Mouse (Mus musculus) kidney, postnatal 36 days (tissue): ENCODE measurements around the gene Cpm.

Experiments used
- DNase-seq, 2 experiments: peaks; one replicate each; pipeline ENCODE4 v3.0.0; 2021 to 2022; ENCODE audit warnings: mixed read lengths in 2 of 2

Cpm gene

DNA sequence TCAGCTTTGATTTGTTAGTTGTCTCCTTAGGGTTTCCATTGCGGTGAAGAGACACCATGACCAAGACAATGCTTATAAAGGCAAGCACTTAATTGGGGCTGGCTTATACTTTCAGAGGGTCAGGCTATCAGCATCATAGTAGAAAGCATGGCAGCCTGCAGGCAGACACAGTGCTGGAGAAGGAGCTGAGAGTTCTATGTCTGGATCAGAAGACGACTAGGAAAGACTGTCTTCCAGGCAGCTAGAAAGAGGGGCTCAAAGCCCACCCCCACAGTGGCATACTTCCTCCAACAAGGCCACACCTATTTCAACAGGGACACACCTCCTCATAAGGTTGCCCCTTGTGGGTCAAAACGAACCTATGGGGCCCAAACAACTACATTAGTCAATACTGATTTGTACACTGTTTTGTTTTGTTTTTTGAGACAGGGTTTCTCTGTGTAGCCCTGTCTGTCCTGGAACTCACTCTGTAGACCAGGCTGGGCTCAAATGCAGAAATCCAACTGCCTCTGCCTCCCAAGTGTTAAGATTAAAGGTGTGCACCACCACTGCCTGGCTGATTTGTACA, 8.3 kb upstream of the Cpm start:
- DNase-seq = no peak

DNA sequence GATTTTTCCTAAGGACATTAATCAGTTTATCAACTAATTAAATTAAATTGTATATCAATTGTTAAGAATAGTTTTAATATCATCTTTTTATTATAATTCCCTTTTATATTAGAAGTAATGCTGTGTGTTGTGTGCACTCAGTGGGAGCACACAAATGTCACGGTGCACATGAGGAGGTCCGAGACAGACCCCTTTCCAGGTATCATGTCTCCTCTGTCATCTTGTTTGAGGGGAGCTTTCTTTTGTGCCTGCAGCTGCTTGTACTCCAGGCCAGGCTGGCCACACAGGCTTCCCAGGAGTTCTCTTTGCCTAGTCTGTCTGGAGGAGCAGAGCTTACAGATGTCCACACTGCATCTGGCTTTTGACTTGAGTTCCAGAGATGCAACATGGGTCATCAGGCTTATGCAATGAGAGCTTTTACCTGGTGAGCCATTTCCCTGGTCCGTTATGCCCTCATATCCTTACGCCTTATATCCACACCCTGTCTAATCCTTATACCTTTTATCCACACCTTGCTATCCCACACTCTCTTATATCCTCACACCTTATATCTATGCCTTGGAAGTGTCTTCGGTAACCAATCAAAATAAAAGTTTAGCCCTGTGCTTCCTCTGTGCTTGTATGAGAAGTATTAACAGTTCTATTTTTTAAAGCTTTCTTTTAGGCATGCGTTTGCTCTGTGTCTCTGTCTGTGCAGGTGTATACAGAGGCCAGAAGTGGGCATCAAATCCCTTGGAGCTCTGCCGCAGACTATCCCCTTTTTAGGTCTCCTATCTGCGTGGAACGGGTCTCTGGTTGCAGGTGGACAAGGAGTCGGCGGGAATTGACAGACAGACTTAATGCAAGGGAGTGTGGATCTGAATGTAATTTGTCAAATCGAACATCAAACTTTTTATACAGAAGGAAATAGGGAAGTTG, 7.4 kb upstream of the Cpm start:
- no peak for DNase-seq

DNA sequence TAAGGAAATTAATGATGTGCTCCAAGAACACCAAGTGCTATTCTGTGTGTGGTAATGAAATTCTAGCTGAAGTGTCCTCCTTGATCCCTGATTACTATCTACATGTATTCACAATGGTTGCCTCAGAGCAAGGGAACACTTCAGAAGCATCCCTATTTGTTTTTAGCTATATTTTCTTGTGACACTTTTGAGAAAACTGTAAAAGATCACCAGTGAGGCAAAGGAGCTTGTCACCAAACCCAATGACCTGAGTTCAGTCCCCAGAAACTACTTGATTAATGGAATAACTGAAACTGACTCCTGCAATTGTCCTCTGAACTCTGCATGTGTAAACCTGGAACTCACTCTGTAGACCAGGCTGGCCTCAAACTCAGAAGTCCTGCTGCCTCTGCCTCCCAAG, 5.9 kb upstream of the Cpm start:
- DNase-seq = no peak

DNA sequence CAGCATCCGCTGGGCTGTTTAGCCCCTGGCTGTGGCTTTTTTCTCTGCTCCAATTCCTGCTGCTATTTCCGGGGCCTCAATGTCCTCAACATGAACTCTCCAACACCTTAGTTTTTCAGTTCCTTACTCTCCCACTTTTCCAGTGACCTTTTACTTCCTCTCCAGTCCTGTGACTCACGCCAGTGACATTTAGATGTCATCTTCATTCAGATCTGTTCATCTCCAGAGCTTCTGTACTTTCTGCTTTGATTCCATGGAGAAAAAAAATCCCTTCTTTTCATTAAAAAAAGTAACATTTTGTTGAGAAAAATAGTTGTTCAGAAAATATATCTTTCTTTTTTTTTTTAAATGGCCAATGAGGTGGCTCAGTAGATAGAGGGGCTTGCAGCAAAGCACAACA, 5.1 kb upstream of the Cpm start:
- no peak for DNase-seq

DNA sequence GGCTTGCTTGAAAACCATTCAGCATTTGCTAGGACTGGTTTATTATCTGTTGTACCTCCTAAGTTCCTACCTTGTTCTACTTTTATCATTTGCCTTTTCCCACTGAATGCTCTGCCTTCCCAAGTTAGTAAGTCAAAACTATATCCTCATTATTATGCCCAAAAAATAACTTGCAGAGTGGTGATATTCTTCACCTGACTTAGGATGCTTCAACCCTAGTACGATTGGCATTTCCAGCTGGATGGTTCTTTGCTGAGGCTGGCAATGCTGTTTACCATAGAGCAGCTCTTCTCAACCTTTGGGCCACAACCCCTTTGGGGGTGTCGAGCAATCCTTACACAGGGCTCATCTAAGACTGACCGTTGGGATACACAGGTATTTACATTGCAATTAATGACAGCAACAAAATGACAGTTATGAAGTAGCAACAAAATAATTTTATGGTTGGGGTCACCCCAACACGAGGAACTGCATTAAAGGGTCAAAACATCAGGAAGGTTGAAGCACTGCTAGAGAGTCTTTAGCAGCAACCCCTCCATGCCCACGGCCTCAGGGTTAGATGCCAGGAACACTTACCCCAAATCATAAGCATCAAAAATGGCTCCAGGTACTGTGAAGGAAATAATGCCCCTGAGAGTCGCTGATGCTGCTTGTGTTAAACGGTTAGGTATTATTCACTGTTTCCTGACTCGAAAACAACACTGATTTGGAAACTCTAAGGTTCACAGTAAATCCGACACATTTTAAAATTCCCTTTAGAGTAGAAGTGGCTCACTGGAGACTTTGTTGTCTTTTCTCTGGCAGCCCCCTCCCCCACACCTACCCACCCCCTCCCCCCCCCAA, 4.4 kb upstream of the Cpm start:
- DNase-seq = no peak

DNA sequence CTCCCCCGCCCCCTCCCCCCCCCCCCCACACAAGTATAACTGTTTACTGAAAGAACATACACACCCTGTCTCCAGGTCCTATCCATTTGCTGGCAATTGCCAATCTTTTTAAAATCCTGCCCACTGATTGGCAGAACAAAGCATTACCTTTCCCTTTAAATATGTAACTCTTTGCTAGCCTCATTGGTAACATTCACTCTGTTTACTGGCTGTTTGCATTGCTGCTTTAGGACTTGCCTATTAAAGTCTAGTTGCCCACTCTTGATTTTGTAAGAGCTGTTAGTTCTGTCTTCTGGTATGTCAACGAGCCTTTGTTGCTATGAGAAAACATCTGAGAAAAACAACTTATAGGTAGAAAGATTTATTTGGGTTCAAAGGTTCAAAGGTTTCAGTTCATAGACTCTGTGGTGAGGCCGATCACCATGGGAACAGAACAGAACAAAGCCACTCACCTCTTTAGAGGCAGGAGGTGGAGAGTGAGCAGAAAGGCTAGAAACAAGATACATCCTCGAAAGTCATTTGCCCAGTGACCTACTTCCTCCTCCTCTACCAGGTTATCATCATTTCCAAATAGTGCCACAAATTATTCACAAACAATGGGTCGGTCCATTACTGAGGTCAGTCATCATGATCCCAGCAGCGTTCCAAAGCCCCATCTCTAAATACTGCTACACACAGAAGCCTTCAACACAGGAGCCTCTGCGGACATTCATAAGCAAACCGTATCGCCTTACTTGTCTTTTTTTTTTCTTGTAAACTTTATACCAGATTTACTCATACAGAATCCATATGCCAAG, 3.6 kb upstream of the Cpm start:
- no peak for DNase-seq

DNA sequence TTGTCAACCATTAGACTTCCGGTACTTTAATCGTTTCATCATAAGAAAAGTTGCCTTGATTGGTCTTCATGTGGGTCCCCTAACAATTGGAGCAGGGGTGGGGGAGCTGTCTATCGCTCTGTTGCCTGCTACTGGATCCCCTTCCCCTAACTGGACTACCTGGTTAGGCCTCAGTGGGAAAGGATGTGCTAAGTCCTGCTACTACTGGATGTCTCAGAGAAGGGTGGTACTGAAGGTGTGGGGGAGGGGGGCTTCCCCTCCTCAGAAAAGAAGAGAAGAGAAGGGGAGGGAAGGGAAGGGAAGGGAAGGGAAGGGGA, 3.0 kb upstream of the Cpm start:
- DNase-seq = no peak

DNA sequence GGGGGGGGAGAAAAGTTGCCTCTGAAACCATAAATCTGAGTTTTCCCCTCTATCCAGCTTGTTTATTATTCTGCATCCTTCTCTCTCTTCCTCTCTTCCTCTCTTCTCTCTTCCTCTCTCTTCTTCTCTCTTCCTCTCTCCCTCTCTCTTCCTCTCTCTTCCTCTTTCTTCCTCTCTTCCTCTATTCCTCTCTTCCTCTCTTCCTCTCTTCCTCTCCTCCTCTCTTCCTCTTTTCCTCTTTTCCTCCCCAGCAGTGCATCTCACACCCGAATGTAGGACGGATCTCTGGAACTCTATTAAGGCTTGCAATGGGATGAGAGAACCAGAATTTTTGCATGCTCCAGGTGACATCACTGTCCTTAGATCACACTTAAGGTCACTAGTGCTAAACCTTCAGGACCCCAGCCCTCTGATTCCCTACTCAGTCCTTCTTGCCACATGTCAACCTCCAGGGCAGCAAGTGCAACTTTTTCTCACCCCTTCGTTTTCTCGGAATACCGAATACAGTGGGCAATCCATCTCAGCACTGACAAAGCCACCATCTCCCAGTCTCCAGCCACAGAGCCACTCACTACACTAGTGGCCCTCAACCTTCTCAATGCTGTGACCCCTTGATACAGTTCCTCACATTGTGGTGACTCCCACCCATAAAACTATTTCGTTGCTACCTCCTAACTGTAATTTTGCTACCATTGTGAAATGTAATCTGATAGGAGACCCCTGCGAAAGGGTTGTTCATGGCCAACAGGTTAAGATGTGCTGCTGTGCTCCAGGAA, 2.3 kb upstream of the Cpm start:
- DNase-seq = no peak

DNA sequence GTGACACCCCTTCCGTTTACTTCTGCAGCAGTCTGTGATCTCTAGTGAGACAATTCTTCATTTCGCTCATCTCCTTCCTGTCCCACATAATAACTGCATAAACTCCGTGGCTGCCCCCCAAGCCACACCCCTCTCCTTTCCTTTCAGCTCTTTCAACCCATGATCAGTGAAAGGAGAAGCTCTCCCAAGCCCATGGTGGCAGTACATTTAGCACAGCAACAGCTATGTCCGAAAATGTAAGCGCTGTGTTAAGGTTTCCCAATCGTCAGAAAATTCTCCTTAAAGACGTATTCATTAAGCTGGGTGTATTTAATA, 1.7 kb upstream of the Cpm start:
- no peak for DNase-seq

DNA sequence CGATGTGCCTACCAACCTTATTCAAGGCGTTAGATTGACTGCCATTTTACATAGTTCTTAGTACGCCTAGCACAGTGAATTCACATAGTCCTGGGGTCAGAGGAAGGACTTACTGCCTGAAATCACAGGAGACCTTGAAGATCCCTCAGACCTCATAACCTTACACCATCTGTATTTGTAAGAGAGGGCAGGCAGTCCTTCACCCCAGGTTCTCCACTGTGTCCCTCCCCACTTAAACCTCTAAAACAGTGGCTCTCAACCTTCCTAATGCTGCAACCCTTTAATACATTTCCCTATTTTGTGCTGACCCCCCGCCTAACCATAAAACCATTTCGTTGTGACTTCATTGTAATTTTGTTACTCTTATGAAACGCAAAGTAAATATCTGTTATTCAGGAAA, 1.4 kb upstream of the Cpm start:
- no peak for DNase-seq

DNA sequence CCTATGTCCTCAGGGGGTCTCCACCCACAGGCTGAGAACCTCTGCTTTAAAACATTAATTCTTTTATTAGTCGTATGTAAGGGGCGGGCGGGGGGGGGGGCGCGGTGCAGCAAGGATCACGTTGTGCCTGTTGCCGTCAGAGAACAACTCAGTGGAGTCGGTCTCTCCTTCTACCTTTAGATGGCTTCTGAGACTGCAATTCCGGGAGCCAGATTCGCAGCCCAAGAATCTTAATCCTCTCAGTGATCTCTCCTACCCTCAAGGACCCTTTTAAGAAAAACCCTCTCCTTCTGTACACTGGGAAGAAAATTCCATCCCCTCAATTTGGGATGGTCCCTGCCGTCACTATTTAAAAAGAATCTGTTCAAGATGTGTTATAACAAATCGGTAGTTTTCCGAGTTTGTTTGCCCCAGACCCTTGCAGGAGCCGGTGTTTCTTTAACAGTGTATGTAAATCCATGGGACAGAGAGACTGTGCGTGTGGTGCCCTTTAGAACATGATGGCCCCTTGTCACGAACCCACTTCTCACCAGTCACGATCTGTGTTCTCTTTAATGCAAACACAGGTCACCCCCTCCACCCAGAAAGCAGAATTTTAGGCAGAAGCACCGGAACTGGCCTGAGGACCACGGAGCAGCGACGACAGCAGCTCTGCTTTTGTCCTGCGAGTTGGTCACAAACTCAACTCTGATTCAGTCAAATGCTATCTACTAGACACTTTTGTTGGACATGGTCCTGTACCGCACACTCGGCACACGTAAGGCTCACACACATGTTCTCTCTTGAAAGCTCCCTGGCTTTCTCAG, 734 bp upstream of the Cpm start:
- no peak for DNase-seq

DNA sequence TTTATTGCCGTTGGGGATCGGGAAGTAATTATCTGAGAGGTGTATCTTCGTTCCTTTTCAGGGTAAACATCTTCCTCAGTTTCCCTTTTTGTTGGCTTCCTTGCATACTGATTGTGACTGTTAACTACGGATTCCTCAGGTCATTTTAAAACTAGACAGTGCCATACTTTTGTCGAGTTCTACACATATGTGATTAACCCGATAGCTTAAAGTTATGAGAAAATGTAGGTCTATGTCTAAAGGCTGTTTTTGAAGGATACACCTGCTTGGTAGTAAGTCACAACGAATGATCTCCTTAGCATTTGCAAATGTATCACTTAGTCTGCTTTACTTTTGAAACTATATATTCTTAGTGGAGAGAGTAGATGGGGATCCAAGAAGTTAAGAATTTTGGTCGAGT, 876 bp downstream of the Cpm start:
- DNase-seq = no peak

DNA sequence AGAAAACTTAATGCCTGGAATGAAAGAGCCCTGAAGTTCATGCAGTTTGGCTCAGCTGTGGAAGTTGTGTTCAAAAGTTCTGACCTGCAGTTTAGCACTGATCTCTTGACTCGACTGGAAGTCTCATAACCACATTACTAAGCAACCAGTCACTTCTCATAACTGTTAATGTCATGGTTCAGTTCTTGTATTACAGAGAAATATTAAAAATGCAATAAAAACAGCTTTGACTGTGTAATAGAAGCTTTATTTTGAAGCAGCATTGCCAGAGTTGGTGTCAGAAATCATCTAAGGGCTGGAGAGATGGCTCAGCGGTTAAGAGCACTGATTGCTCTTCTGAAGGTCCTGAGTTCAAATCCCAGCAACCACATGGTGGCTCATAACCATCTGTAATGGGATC, 1.5 kb downstream of the Cpm start:
- no peak for DNase-seq

DNA sequence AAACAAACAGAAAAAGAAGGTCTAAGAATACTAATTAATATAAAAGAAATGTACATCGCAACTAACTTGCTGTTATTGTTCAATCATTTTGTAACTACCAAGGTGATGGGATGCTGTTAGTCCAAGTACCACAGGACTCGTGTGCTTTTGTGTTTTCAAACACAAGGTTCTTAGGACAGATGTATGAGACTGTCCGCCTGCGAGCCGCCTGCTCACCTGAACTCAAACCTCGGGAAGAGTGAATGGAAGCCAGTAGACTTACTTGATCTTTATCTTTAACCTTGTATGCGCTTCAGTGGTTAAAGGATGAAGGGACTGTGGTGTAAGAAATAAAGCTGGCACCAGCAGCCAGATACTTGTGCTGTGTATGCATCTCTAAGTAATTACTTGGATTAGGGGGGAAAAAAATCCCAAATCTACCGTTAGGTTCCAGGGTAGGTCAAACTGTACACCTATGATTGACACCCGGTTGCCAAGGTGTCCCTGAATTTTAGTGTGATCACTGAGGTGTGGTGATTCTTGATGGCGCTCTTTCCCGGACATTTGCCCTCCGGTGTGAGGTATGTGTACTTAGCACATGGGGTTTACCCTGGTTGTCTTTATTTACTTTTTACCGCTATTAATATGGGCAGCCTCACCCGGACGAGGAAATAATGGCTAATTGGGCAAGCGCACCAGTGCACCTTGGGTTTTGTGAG, 2.4 kb downstream of the Cpm start:
- no peak for DNase-seq

DNA sequence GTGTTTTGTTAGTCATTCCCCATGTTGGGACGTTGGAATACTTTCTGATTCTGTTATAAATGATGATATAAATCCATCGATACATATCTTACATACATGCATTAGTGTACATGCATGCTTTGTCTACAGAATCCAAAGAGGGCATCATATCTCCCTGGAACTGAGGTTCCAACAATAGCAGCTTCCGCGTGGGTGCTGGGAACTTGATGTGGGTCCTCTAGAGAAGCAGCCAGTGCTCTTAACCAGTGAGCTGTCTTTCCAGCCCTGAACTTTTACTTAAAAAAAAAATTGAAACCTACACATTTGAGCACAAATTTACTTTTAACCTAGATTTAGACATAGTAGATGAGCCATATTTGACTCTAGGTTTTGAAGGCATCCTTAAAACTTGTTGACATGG, 3.1 kb downstream of the Cpm start:
- DNase-seq = no peak

DNA sequence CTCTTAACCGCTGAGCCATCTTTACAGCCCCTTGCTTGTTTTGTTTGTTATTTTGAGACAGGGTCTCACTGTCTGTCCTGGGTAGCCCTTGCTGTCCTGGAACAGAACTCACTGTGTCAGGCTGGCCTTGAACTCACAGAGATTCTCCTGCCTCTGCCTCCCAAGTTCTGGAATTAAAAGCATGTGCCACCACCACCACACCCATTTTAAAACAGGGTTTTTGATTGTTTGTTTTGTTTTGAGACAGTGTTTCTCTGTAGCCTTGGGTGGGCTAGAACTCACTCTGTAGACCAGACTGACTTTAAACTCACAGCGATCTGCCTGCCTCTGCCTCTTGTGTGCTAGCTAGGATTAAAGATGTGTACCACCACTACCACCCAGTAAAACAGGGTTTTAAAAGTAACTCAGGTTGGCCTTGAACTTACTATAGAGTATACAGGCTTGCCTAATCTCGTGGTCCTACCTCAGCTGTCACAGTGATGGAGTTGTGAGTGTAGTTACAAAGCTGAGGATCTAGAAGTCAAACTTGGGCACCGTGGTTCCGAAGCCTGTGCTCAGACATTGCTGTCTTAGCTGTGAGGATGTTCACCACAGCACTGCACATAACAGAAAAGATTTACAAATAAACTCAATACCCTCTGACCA, 4.4 kb downstream of the Cpm start:
- no peak for DNase-seq

DNA sequence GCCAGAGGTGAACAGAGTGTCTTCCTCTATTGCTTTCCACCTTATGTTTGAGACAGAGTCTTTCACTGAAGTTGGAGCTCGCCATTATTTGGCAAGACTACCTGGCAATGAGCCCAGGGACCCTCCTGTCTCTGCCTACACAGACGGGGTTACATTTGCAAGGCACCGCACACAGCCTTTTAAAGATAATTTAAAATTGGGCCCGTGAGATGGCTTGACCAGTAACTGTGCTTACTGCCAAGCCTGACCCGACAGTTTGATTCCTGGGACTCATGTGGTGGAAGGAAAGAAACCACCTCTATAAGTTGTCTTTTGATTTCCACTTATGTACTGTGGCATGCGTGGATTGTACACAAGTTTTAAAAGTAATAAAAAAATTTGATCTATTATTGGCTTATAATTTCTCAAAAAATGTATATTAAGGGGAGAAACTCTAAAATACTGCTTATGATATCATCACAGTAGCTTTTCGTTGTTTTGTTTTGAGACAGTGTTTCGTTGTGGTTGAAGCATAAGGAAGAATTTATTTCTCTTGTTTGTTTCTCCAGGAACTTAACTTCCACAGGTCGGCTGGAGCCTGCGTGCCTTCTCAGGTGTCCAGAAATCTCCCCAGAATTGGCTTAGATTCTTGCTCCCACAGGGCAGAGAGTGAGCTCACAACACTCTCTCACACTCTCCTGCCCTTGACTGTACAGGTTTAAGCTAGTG, 5.2 kb downstream of the Cpm start:
- DNase-seq = no peak

DNA sequence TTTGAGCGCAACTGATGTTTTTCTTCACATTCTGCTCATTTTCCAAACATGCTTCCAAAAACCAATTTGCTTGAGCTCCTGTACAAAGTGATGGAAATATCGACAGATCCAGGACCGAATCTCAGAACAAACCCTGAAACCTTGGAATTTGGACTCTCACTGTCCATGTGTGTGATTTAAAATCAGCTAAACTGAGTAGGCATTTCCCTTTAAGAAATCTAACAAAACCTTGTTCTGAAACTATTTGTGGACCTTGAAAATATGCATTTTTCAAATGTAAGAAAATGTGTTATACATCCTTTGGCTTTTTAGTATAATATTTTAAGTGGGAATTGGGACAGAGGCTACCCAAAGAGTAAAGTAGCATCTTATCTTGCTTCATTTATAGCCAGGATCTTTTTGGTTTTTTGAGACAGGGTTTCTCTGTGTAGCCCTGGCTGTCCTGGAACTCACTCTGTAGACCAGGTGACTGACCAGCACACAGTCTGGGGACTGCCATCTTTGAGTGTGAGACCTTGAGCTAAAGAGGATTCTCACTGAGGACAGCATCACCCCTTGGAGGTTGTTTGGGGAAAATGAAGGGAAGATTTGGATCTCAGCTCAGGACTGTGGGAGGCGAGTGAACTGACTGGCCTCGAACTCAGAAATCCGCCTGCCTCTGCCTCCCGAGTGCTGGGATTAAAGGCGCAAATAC, 5.9 kb downstream of the Cpm start:
- DNase-seq = no peak
